8 mouse cellular contexts compared by ENCODE assay signal in genomic region chr15:78405517-78406211, GRCm38 (mm10). TPM values are rescaled to one million over a fixed set of nuclear protein-coding genes. Genes with fewer than 3 reads are reported as not detected.
A peak's percentile ranks its signal among the peaks of the same experiment; 100 is the strongest.
DNase-seq lines count a peak whose midpoint lies in the region; ATAC-seq lines count a peak whose summit lies in the region.

Tst (minus strand) TSS chr15:78405907.

- peaks cover 64% of the 10 kb centered on the region for H3K4me1 ChIP-seq in heart, embryonic 12.5 days (replicated peaks)
- peaks cover 53% of the 10 kb centered on the region for H3K4me1 ChIP-seq in kidney, embryonic 16.5 days (ENCODE audit: insufficient read depth, low read length)

- no peaks in the 10 kb centered on the region for H3K36me3 ChIP-seq in heart, embryonic 12.5 days
- H3K36me3 ChIP-seq in kidney, embryonic 16.5 days (ENCODE audit: insufficient read depth, low read length), result no peaks in the 10 kb centered on the region

- peak; percentile 39 for ATAC-seq in CD4-positive, CD25-positive, alpha-beta regulatory T cell, adult 4 months
- ATAC-seq in heart, embryonic 12.5 days (ENCODE audit: insufficient number of reproducible peaks, low FRiP score), result peak; percentile 67
- ATAC-seq in kidney, embryonic 16.5 days (ENCODE audit: low FRiP score, low TSS enrichment), result peak; percentile 84
- ATAC-seq in monocyte, adult 5-6 weeks (replicated peaks; ENCODE audit: insufficient number of reproducible peaks, low FRiP score, low TSS enrichment, poor library complexity, severe bottlenecking), result 0 out of 2 replicates have a peak, but pooled peaks have one; percentile 14

- no peaks in the 10 kb centered on the region for H3K9me3 ChIP-seq in heart, embryonic 12.5 days (replicated peaks)
- H3K9me3 ChIP-seq in kidney, embryonic 16.5 days (ENCODE audit: low read length), result no peaks in the 10 kb centered on the region

- peak within 1 kb of the TSS; percentile 69 for H3K4me3 ChIP-seq in heart, embryonic 12.5 days
- H3K4me3 ChIP-seq in kidney, embryonic 16.5 days (ENCODE audit: low read length), result peak within 1 kb of the TSS; percentile 69

- WGBS in heart, embryonic 12.5 days, result 2% methylated on average over 34 of the region's 34 CpGs
- 2% methylated on average over 33 of the region's 34 CpGs for whole genome bisulfite sequencing in kidney, embryonic 16.5 days

- DNase-seq in c-Kit-negative CD71-positive TER-119-positive erythroid progenitor cells, embryonic 14.5 days (ENCODE audit: low read depth, low spot score), result peak; percentile 70
- DNase-seq in fat pad, adult 2 months (ENCODE audit: extremely low read depth, low read depth, low spot score), result peak; percentile 80
- DNase-seq in liver, result peak; percentile 91
- DNase-seq in spleen, postnatal 4 days (ENCODE audit: low spot score in 2 of 2), result peak; percentile 81 to 86

- H3K27me3 ChIP-seq in heart, embryonic 12.5 days (replicated peaks), result peaks cover 34% of the 10 kb centered on the region
- H3K27me3 ChIP-seq in kidney, embryonic 16.5 days (ENCODE audit: insufficient read depth, low read length), result peaks cover 21% of the 10 kb centered on the region

- H3K4me2 ChIP-seq in heart, embryonic 12.5 days, result peak within 1 kb of the TSS; percentile 90
- peak within 1 kb of the TSS; percentile 76 for H3K4me2 ChIP-seq in kidney, embryonic 16.5 days (replicated peaks; ENCODE audit: low read depth, low read length)

- peak within 1 kb of the TSS; percentile 89 for H3K27ac ChIP-seq in heart, embryonic 12.5 days (ENCODE audit: poor library complexity, severe bottlenecking)
- H3K27ac ChIP-seq in kidney, embryonic 16.5 days (ENCODE audit: low read length), result peak within 1 kb of the TSS; percentile 97

- peak within 1 kb of the TSS; percentile 83 for H3K9ac ChIP-seq in heart, embryonic 12.5 days
- peak within 1 kb of the TSS; percentile 82 for H3K9ac ChIP-seq in kidney, embryonic 16.5 days (replicated peaks; ENCODE audit: low read length)

RNA-seq across cellular contexts. Expression of gene Tst, which starts in this region (rescaled TPM):
- polyA plus RNA-seq in CD4-positive, CD25-positive, alpha-beta regulatory T cell, adult 4 months (2017; shearing (Covaris generic)), result 1 to 10 TPM; 1.6 to 2.8 TPM
- 7.6 and 9.0 TPM in 2 replicates for polyA plus RNA-seq in heart, embryonic 12.5 days (2016; fragmentation: Nextera tagmentation; extraction: Ambion mirVana)
- polyA plus RNA-seq in kidney, embryonic 16.5 days (2015; fragmentation: Nextera tagmentation; extraction: Ambion mirVana), result 64.4 and 76.4 TPM in 2 replicates
- total RNA-seq in monocyte, adult 5-6 weeks (2017), result 2.2 TPM in 1 of 3 replicates, not detected in the others

Comparison
In these comparisons a context has a peak if more than half of its experiments do, and no peak if none do; other contexts are left out.
1. Peak in every context shown above with its lines: DNase-seq, ATAC-seq, H3K4me3 ChIP-seq and H3K27ac ChIP-seq.
2. ATAC-seq: peak in every context shown above with its lines; median percentile 84 in kidney, embryonic 16.5 days; 67 in heart, embryonic 12.5 days; 39 in CD4-positive, CD25-positive, alpha-beta regulatory T cell, adult 4 months; 14 in monocyte, adult 5-6 weeks.